Mouse (Mus musculus) liver, adult 2 months (tissue): ENCODE measurements at regions not wholly inside any gene's neighbourhood (a gene's known extent, or its start where the extent isn't known, plus 50 kb on each side); places are given as distances from the start of the nearest gene placed in this dataset.

Experiments used
- CTCF ChIP-seq: fragments of 200-500 bp; IDR thresholded peaks from 2 replicates; pipeline ENCODE4 v1.5.1; 2011; ENCODE audit warnings: low read depth, low read length, control low read depth
- POLR2A ChIP-seq: fragments of 200-500 bp; IDR thresholded peaks from 2 replicates; pipeline ENCODE4 v1.6.1; 2011; ENCODE audit warnings: low read length, control low read depth; ENCODE audit not compliant: insufficient read depth; ENCODE audit errors: extremely low read depth

DNA sequence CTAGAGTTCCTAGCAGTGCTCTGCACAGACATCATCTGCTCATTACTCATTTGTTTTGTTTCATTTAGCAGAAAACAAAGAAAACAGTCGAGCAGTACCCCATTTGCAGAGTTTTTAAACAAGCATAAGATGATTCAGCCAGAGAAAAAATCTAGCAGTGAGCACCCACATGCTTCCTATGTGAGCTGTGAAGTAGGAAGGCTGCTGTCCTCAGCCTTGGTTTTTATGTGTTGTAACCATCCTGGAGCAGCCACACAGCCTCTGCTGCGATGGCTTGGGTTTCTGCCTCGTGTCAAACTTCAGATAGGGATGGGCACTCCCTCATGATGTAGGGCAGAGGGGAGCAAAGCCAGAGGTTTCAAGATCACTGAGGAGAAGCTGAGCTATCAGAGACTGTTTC lies 416.5 kb downstream of the Gm45692 start:
- TF ChIP-seq POLR2A (no peak), CTCF (no peak)
